Mouse (Mus musculus) lung, embryonic 16.5 days (tissue): ENCODE measurements around the gene Fbxw10. TPM values are rescaled to one million over a fixed set of nuclear protein-coding genes. Genes with fewer than 3 reads are reported as not detected.

Experiments
- ATAC-seq: fragments of 200-750 bp; cut with Nextera tagmentation; 2 replicates; pipeline ENCODE4 v1.8.0; 2017; ENCODE audit warnings: low read depth, mild to moderate bottlenecking, moderate library complexity
- H3K27ac ChIP-seq: fragments of 300-500 bp; sonication (generic); 2 replicates; pipeline ENCODE4 v1.5.1; 2014; ENCODE audit warnings: mild to moderate bottlenecking, control low read depth, low read length
- H3K27me3 ChIP-seq: fragments of 300-500 bp; sonication (generic); 2 replicates; pipeline ENCODE4 v1.6.1; 2014; ENCODE audit warnings: low read depth, low read length, mixed read lengths; ENCODE audit not compliant: control insufficient read depth, insufficient read depth
- H3K36me3 ChIP-seq: fragments of 300-500 bp; sonication (generic); 2 replicates; pipeline ENCODE4 v1.6.1; 2014; ENCODE audit warnings: low read length; ENCODE audit not compliant: control insufficient read depth, insufficient read depth
- H3K4me1 ChIP-seq: fragments of 300-500 bp; sonication (generic); replicated peaks from 2 replicates; pipeline ENCODE4 v1.6.1; 2014; ENCODE audit warnings: low read length, mixed read lengths; ENCODE audit not compliant: control insufficient read depth, insufficient read depth
- H3K4me2 ChIP-seq: fragments of 300-500 bp; sonication (generic); 2 replicates; pipeline ENCODE4 v1.6.1; 2014; ENCODE audit warnings: low read depth, low read length, control low read depth
- H3K4me3 ChIP-seq: fragments of 300-500 bp; sonication (generic); 2 replicates; pipeline ENCODE4 v1.5.1; 2014; ENCODE audit warnings: mild to moderate bottlenecking, low read length, control low read depth
- H3K9ac ChIP-seq: fragments of 300-500 bp; sonication (generic); 2 replicates; pipeline ENCODE4 v1.6.1; 2014; ENCODE audit warnings: low read length, control low read depth
- H3K9me3 ChIP-seq: fragments of 300-500 bp; sonication (generic); 2 replicates; pipeline ENCODE4 v1.6.1; 2016; ENCODE audit warnings: low read length; ENCODE audit not compliant: control insufficient read depth
- WGBS: fragments of 180-500 bp; shearing (Covaris S2); extraction: QIAGEN DNeasy Blood & Tissue Kit; methylation state at CpG from one replicate; pipeline ENCODE4 v1.1.7; 2014; 5-methylcytosine and 5-hydroxymethylcytosine counted together
- polyA plus RNA-seq: library from polyadenylated mRNA; unstranded; fragments of >200 nt; fragmentation: Nextera tagmentation; extraction: Ambion mirVana; gene quantifications from 2 replicates; pipeline ENCODE4 v1.2.1, GENCODE M21; 2015

Fbxw10 gene
- polyA plus RNA-seq, 1 experiment from 2014 or later, result 0.40 TPM

GRCm38 (mm10) chr11:62865562-62865961, 18.7 kb downstream of the Fbxw10 start:
- Histone ChIP-seq H3K27ac (no peak overlapping the region), H3K4me1 (no peaks in the 10 kb centered on the region), H3K27me3 (no peaks in the 10 kb centered on the region), H3K4me3 (no peak overlapping the region), H3K4me2 (no peak overlapping the region), H3K9ac (no peak overlapping the region), H3K36me3 (no peaks in the 10 kb centered on the region), H3K9me3 (no peaks in the 10 kb centered on the region)
- ATAC-seq, result no peak
- WGBS, result 66% methylated on average over 4 of the region's 4 CpGs

- Histone ChIP-seq H3K27me3 (no peaks in the 10 kb centered on the region), H3K9me3 (no peaks in the 10 kb centered on the region), H3K36me3 (no peaks in the 10 kb centered on the region), H3K27ac (no peak overlapping the region), H3K4me2 (no peak overlapping the region), H3K9ac (no peak overlapping the region), H3K4me1 (no peaks in the 10 kb centered on the region), H3K4me3 (no peak overlapping the region)
- ATAC-seq, result no peak
- WGBS, result 77% methylated on average over 7 of the region's 7 CpGs
These were observed 19.8 kb downstream of the Fbxw10 start for GRCm38 (mm10) chr11:62866685-62867084.

- Histone ChIP-seq H3K9ac (no peak overlapping the region), H3K27ac (no peak overlapping the region), H3K36me3 (no peaks in the 10 kb centered on the region), H3K4me3 (no peak overlapping the region), H3K4me2 (no peak overlapping the region), H3K27me3 (no peaks in the 10 kb centered on the region), H3K9me3 (no peaks in the 10 kb centered on the region), H3K4me1 (no peaks in the 10 kb centered on the region)
- ATAC-seq, result no peak
- WGBS, result 68% methylated on average over 5 of the region's 5 CpGs
These were observed 22.3 kb downstream of the Fbxw10 start for GRCm38 (mm10) chr11:62869201-62869600.

GRCm38 (mm10) chr11:62869715-62870371, 23.0 kb downstream of the Fbxw10 start:
- no peak for ATAC-seq
- Histone ChIP-seq H3K4me1 (no peaks in the 10 kb centered on the region), H3K9me3 (no peaks in the 10 kb centered on the region), H3K4me2 (no peak overlapping the region), H3K9ac (no peak overlapping the region), H3K27me3 (no peaks in the 10 kb centered on the region), H3K4me3 (no peak overlapping the region), H3K27ac (no peak overlapping the region), H3K36me3 (no peaks in the 10 kb centered on the region)
- WGBS, result 75% methylated on average over 8 of the region's 8 CpGs

- H3K27me3 ChIP-seq, result no peaks in the 10 kb centered on the region
- no peak overlapping the region for H3K4me2 ChIP-seq
- no peaks in the 10 kb centered on the region for H3K9me3 ChIP-seq
- no peak overlapping the region for H3K27ac ChIP-seq
- no peaks in the 10 kb centered on the region for H3K4me1 ChIP-seq
- WGBS, result 66% methylated on average over 9 of the region's 9 CpGs
- no peak for ATAC-seq
- no peaks in the 10 kb centered on the region for H3K36me3 ChIP-seq
- H3K9ac ChIP-seq, result no peak overlapping the region
- H3K4me3 ChIP-seq, result no peak overlapping the region
These were observed 26.6 kb downstream of the Fbxw10 start for GRCm38 (mm10) chr11:62873479-62873878.

- 91% methylated on average over 1 of the region's 1 CpGs for WGBS
- H3K4me1 ChIP-seq, result no peaks in the 10 kb centered on the region; the same call in 1 of the 2 replicates
- H3K27ac ChIP-seq, result no peak overlapping the region
- H3K27me3 ChIP-seq, result no peaks in the 10 kb centered on the region
- no peak overlapping the region for H3K4me2 ChIP-seq
- H3K4me3 ChIP-seq, result no peak overlapping the region
- H3K36me3 ChIP-seq, result no peaks in the 10 kb centered on the region
- no peak overlapping the region for H3K9ac ChIP-seq
- no peak for ATAC-seq
- no peaks in the 10 kb centered on the region for H3K9me3 ChIP-seq
These were observed 28.8 kb downstream of the Fbxw10 start for GRCm38 (mm10) chr11:62875696-62876095.

- no peak overlapping the region for H3K4me2 ChIP-seq
- H3K4me3 ChIP-seq, result no peak overlapping the region
- H3K9ac ChIP-seq, result no peak overlapping the region
- WGBS, result 83% methylated on average over 4 of the region's 4 CpGs
- no peaks in the 10 kb centered on the region; the same call in 1 of the 2 replicates for H3K4me1 ChIP-seq
- H3K9me3 ChIP-seq, result no peaks in the 10 kb centered on the region
- no peaks in the 10 kb centered on the region for H3K36me3 ChIP-seq
- no peak for ATAC-seq
- no peak overlapping the region for H3K27ac ChIP-seq
- no peaks in the 10 kb centered on the region for H3K27me3 ChIP-seq
These were observed 29.6 kb downstream of the Fbxw10 start for GRCm38 (mm10) chr11:62876445-62876844.

- Histone ChIP-seq H3K9ac (no peak overlapping the region), H3K4me1 (no peaks in the 10 kb centered on the region; the same call in 1 of the 2 replicates), H3K27ac (no peak overlapping the region), H3K4me2 (no peak overlapping the region), H3K9me3 (no peaks in the 10 kb centered on the region), H3K4me3 (no peak overlapping the region), H3K27me3 (no peaks in the 10 kb centered on the region), H3K36me3 (no peaks in the 10 kb centered on the region)
- ATAC-seq, result no peak
- WGBS, result 59% methylated on average over 1 of the region's 1 CpGs
These were observed 30.5 kb downstream of the Fbxw10 start for GRCm38 (mm10) chr11:62877391-62877790.

- no peaks in the 10 kb centered on the region for H3K27me3 ChIP-seq
- H3K27ac ChIP-seq, result 0 out of 2 replicates have a peak overlapping the region, but pooled peaks have one; percentile 47
- ATAC-seq, result peak; percentile 23
- H3K9ac ChIP-seq, result peak overlapping the region; percentile 52; the same call in 1 of the 2 replicates
- H3K4me3 ChIP-seq, result peak overlapping the region; percentile 85
- H3K36me3 ChIP-seq, result no peaks in the 10 kb centered on the region
- no peaks in the 10 kb centered on the region; the same call in 1 of the 2 replicates for H3K4me1 ChIP-seq
- 20% methylated on average over 9 of the region's 9 CpGs for WGBS
- H3K4me2 ChIP-seq, result peak overlapping the region; percentile 58
- no peaks in the 10 kb centered on the region for H3K9me3 ChIP-seq
These were observed 31.9 kb downstream of the Fbxw10 start for GRCm38 (mm10) chr11:62878728-62879127.
